Mouse (Mus musculus) lung, adult 18-20 months (tissue): ENCODE results near the gene 2810004N23Rik.

Experiments
- DNase-seq, 2 experiments: peaks; one replicate each; pipeline ENCODE4 v3.0.0; 2022; ENCODE audit warnings: mixed read lengths in 2 of 2

2810004N23Rik gene

GRCm38 (mm10) chr8:124819612-124820115 is 43.3 kb downstream of the 2810004N23Rik start:
- DNase-seq = no peak

GRCm38 (mm10) chr8:124817361-124817760 is 45.6 kb downstream of the 2810004N23Rik start:
- DNase-seq = no peak

GRCm38 (mm10) chr8:124816866-124817265 is 46.1 kb downstream of the 2810004N23Rik start:
- DNase-seq = no peak

- DNase-seq = no peak
Observed at GRCm38 (mm10) chr8:124815870-124816269, 47.0 kb downstream of the 2810004N23Rik start.

- DNase-seq = no peak
Observed at GRCm38 (mm10) chr8:124813326-124813725, 49.6 kb downstream of the 2810004N23Rik start.

- no peak for DNase-seq
Observed at GRCm38 (mm10) chr8:124810689-124811394, 52.1 kb downstream of the 2810004N23Rik start.

- no peak for DNase-seq
Observed at GRCm38 (mm10) chr8:124810056-124810610, 52.8 kb downstream of the 2810004N23Rik start.

- DNase-seq = no peak
Observed at GRCm38 (mm10) chr8:124809419-124809818, 53.5 kb downstream of the 2810004N23Rik start.

GRCm38 (mm10) chr8:124805990-124806389 is 56.9 kb downstream of the 2810004N23Rik start:
- no peak for DNase-seq

GRCm38 (mm10) chr8:124803824-124804702 is 58.9 kb downstream of the 2810004N23Rik start:
- DNase-seq = no peak

- no peak for DNase-seq
Observed at GRCm38 (mm10) chr8:124800542-124800941, 62.4 kb downstream of the 2810004N23Rik start.

GRCm38 (mm10) chr8:124795781-124796488 is 67.0 kb downstream of the 2810004N23Rik start:
- no peak for DNase-seq

GRCm38 (mm10) chr8:124794486-124794780 is 68.5 kb downstream of the 2810004N23Rik start:
- DNase-seq = peak; percentile 27 to 43

- DNase-seq = no peak
Observed at GRCm38 (mm10) chr8:124793661-124794485, 69.0 kb downstream of the 2810004N23Rik start.

- peak; percentile 75 to 79 for DNase-seq
Observed at GRCm38 (mm10) chr8:124793172-124793651, 69.7 kb downstream of the 2810004N23Rik start.

GRCm38 (mm10) chr8:124792708-124793107 is 70.2 kb downstream of the 2810004N23Rik start, which contains the start of gene Trim67:
Trim67 (plus strand) TSS chr8:124793092.
- DNase-seq = peak in 1 of 2 experiments; percentile 7

GRCm38 (mm10) chr8:124792186-124792585 is 70.7 kb downstream of the 2810004N23Rik start:
- DNase-seq = no peak

GRCm38 (mm10) chr8:124791751-124792150 is 71.2 kb downstream of the 2810004N23Rik start:
- DNase-seq = no peak

GRCm38 (mm10) chr8:124790676-124791075 is 72.2 kb downstream of the 2810004N23Rik start:
- DNase-seq = no peak
